Mouse (Mus musculus): ENCODE data around the gene Lst1. TPM values are rescaled to one million over a fixed set of nuclear protein-coding genes. Genes with fewer than 3 reads are reported as not detected.
A peak's percentile ranks its signal among the peaks of the same experiment; 100 is the strongest.
"Not testable (repeated sequence)": the region's sequence is repeated elsewhere in the genome, so short reads cannot be mapped to it uniquely, and the experiment has no call there.

The Lst1 gene
- polyA plus RNA-seq (2015; fragmentation: Nextera tagmentation; extraction: Ambion mirVana) = 38.8 and 41.4 TPM in 2 replicates

DNA sequence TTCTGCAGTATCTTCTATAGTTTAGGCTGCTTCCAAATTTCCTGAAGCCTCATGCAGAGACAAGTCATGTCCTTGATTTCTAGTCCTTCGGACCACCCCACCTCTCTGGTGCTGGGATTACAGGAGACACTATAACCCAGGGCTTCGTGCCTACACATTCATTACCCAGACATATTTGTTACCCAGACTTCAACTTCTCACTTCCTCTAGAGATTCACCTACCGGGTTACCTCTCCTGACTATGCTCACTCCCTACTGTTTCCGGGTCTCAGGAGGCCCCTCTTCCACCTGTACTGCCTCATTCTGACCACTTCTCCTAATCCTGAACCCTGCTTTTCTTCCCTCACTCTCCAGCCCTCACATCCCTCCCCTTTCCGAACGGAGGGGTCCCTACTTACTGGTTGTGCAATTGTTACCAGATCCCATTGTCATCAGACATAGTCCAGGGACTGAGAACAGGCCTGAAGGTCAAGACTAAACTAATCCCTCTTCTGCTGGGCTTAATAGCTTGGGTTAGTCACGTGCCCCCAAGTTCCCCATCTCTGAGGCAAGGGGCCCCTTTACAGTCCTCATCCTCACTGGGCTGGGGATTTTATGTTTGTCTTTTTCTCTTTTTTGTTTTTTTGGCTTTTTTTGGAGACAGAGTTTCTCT lies at the start of gene Lst1:
Gene Lst1, minus strand, starts transcription at position 481 of the 652 bp plus-strand sequence.
- no peaks in the 10 kb centered on the region for H3K9me3 ChIP-seq (replicated peaks; ENCODE audit: control insufficient read depth, low read length)
- peak within 1 kb of the TSS; percentile 32 for H3K4me3 ChIP-seq (ENCODE audit: low read depth, low read length)
- H3K4me1 ChIP-seq (ENCODE audit: control insufficient read depth, low read depth, low read length) = peaks cover 11% of the 10 kb centered on the region
- no peaks in the 10 kb centered on the region for H3K36me3 ChIP-seq (ENCODE audit: control insufficient read depth, insufficient read depth)
- H3K4me2 ChIP-seq (ENCODE audit: low read depth, low read length) = peak within 1 kb of the TSS; percentile 30; the same call in 1 of the 2 replicates
- ATAC-seq (ENCODE audit: low read depth) = no peak
- WGBS (ENCODE audit: insufficient replicate concordance) = 28% methylated on average over 7 of the region's 7 CpGs
- no peaks in the 10 kb centered on the region for H3K27me3 ChIP-seq (ENCODE audit: control insufficient read depth, insufficient read depth, low read depth, low read length)
- no peak within 1 kb of the TSS for H3K9ac ChIP-seq (ENCODE audit: low read depth, low read length)
- H3K27ac ChIP-seq (ENCODE audit: low read length) = peak within 1 kb of the TSS; percentile 80

DNA sequence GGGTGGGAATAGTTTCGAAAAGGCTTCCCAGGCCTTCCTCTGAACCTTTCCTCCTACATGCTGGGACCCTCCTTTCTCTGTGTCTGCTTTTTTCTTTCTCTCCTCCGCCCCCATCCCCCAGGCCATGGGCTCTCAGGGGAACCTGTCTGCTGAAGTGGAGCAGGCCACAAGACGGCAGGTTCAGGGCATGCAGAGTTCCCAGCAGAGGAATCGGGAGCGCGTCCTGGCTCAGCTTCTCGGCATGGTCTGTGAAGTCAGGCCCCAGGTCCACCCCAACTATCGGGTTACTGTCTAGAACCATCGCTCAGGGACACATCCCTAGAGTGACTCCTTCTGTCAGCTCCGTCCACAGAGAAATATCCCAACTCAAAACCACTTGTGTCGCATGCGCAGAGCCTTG lies 49.3 kb upstream of the Lst1 start:
- Histone ChIP-seq H3K4me1 (ENCODE audit: control insufficient read depth, low read depth, low read length) (peaks cover 33% of the 10 kb centered on the region), H3K4me3 (ENCODE audit: low read depth, low read length) (no peak overlapping the region), H3K27ac (ENCODE audit: low read length) (no peak overlapping the region), H3K9me3 (replicated peaks; ENCODE audit: control insufficient read depth, low read length) (no peaks in the 10 kb centered on the region), H3K27me3 (ENCODE audit: control insufficient read depth, insufficient read depth, low read depth, low read length) (no peaks in the 10 kb centered on the region), H3K4me2 (ENCODE audit: low read depth, low read length) (no peak overlapping the region), H3K36me3 (ENCODE audit: control insufficient read depth, insufficient read depth) (no peaks in the 10 kb centered on the region; the same call in 1 of the 2 replicates), H3K9ac (ENCODE audit: low read depth, low read length) (no peak overlapping the region)
- 80% methylated on average over 12 of the region's 12 CpGs for WGBS (ENCODE audit: insufficient replicate concordance)
- ATAC-seq (ENCODE audit: low read depth) = no peak

DNA sequence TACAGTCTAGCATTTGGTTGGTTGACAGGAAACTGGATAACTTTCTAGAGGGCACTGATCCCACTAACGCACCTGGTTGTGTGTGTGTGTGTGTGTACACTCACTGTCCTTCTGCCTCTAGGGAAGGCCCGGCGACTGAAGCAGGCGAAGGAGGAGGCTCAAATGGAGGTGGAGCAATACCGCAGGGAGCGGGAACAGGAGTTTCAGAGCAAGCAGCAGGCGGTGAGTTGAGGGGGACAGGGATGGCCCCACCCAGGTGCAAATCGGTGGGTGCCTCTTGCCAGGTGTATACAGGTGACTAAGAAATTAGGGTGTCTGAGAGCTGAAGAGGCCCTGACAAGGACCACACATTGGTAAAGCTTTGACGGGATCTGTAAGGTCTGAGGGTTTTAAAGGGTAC lies 48.8 kb upstream of the Lst1 start:
- 73% methylated on average over 9 of the region's 9 CpGs for WGBS (ENCODE audit: insufficient replicate concordance)
- Histone ChIP-seq H3K4me2 (ENCODE audit: low read depth, low read length) (no peak overlapping the region), H3K27me3 (ENCODE audit: control insufficient read depth, insufficient read depth, low read depth, low read length) (no peaks in the 10 kb centered on the region), H3K9ac (ENCODE audit: low read depth, low read length) (no peak overlapping the region), H3K4me3 (ENCODE audit: low read depth, low read length) (no peak overlapping the region), H3K4me1 (ENCODE audit: control insufficient read depth, low read depth, low read length) (peaks cover 37% of the 10 kb centered on the region), H3K27ac (ENCODE audit: low read length) (no peak overlapping the region), H3K9me3 (replicated peaks; ENCODE audit: control insufficient read depth, low read length) (no peaks in the 10 kb centered on the region), H3K36me3 (ENCODE audit: control insufficient read depth, insufficient read depth) (no peaks in the 10 kb centered on the region; the same call in 1 of the 2 replicates)
- ATAC-seq (ENCODE audit: low read depth) = no peak

DNA sequence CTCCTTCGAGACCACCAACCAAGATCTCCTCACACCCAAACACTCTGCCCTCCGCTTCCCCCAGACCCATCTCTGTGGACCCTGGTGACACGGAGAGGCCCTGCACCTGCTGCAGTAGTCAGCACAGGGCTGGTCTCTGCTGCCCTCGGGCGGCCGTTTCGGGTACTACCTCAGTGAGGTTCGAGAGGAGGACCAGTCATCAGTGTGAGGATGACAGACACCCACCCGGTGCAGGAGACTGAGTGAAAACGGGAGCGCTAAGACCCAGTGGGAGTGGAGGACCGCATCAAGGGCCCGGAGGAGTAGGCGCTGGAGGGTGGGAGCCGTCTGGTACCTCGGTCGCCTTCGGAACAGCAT lies 48.1 kb upstream of the Lst1 start:
- H3K4me1 ChIP-seq (ENCODE audit: control insufficient read depth, low read depth, low read length) = peaks cover 39% of the 10 kb centered on the region
- peak overlapping the region; percentile 84 for H3K9ac ChIP-seq (ENCODE audit: low read depth, low read length)
- ATAC-seq (ENCODE audit: low read depth) = peak; percentile 69
- H3K36me3 ChIP-seq (ENCODE audit: control insufficient read depth, insufficient read depth) = no peaks in the 10 kb centered on the region; the same call in 1 of the 2 replicates
- H3K9me3 ChIP-seq (replicated peaks; ENCODE audit: control insufficient read depth, low read length) = no peaks in the 10 kb centered on the region
- peak overlapping the region; percentile 90 for H3K4me2 ChIP-seq (ENCODE audit: low read depth, low read length)
- H3K27ac ChIP-seq (ENCODE audit: low read length) = peak overlapping the region; percentile 96
- peak overlapping the region; percentile 75 for H3K4me3 ChIP-seq (ENCODE audit: low read depth, low read length)
- 1% methylated on average over 18 of the region's 18 CpGs for WGBS (ENCODE audit: insufficient replicate concordance)
- H3K27me3 ChIP-seq (ENCODE audit: control insufficient read depth, insufficient read depth, low read depth, low read length) = no peaks in the 10 kb centered on the region

DNA sequence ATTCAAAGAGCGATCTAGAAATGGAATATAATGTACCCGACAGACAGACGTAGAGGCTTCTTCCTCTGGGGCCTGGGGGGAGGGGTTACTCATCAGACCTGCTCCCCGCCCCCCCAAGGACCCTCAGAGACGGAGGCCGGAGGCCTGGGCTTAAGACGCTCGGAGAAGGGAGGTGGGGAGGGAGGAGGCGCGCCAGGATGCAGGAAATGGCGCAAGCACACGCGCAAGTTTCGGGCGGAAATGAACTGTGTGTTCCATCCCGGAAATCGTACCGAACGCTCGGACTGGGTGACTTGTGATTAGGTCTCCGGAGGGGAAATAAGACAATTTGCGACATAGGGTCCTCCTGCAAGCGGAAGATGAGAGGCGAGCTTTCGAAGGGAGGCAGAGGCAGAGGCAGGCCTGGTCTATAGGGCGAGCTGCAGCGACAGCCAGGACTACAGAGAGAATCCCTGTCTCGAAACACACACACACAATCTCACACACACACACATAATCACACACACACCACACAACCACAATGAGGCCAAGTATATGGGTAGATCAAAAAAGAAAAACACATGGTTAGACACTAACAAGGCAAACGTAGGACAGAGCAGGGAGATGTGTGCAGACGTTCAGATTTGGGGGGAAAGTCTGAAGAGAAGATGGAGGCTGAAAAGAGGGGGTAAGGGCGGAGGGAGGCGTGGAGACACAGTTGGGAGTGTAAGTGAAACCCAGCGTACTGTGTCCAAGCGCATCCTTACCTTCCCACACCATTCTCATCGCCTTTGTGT lies 47.6 kb upstream of the Lst1 start, which contains the start of gene Nfkbil1:
Gene Nfkbil1, minus strand, starts transcription at position 179 of the 776 bp plus-strand sequence.
- no peaks in the 10 kb centered on the region for H3K27me3 ChIP-seq (ENCODE audit: control insufficient read depth, insufficient read depth, low read depth, low read length)
- peaks cover 36% of the 10 kb centered on the region for H3K4me1 ChIP-seq (ENCODE audit: control insufficient read depth, low read depth, low read length)
- H3K9me3 ChIP-seq (replicated peaks; ENCODE audit: control insufficient read depth, low read length) = no peaks in the 10 kb centered on the region
- peak within 1 kb of the TSS; percentile 90 for H3K4me2 ChIP-seq (ENCODE audit: low read depth, low read length)
- H3K4me3 ChIP-seq (ENCODE audit: low read depth, low read length) = peak within 1 kb of the TSS; percentile 75
- WGBS (ENCODE audit: insufficient replicate concordance) = under 1% methylated on average over 35 of the region's 35 CpGs
- H3K27ac ChIP-seq (ENCODE audit: low read length) = peak within 1 kb of the TSS; percentile 96
- H3K9ac ChIP-seq (ENCODE audit: low read depth, low read length) = peak within 1 kb of the TSS; percentile 84
- ATAC-seq (ENCODE audit: low read depth) = peak; percentile 79
- peaks cover under 1% of the 10 kb centered on the region; the same call in 1 of the 2 replicates for H3K36me3 ChIP-seq (ENCODE audit: control insufficient read depth, insufficient read depth)

DNA sequence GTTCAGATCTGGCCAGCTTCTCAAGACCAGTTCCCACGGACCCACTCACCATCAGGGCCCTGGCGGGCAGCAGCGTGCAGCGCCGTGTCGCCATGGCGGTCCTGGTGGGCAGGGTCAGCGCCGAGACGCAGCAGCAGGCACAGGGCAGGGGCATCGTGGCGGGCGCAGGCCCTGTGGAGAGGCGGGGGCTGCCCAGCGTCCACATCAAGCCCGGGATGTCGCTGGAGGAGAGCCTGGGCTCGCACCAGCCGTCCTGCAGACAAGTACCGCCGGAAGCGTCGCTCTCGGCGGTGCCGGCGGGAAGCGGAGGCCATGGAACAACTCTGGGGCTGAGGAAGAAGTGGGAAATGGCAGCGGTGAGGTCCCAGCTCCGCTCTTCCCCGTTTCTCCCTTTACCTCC lies 46.7 kb upstream of the Lst1 start:
- 0 out of 2 replicates have a peak, but pooled peaks have one; percentile 7 for ATAC-seq (ENCODE audit: low read depth)
- H3K36me3 ChIP-seq (ENCODE audit: control insufficient read depth, insufficient read depth) = peaks cover 4% of the 10 kb centered on the region; the same call in 1 of the 2 replicates
- H3K4me3 ChIP-seq (ENCODE audit: low read depth, low read length) = peak overlapping the region; percentile 75
- no peaks in the 10 kb centered on the region for H3K27me3 ChIP-seq (ENCODE audit: control insufficient read depth, insufficient read depth, low read depth, low read length)
- WGBS (ENCODE audit: insufficient replicate concordance) = 3% methylated on average over 29 of the region's 31 CpGs
- H3K9ac ChIP-seq (ENCODE audit: low read depth, low read length) = peak overlapping the region; percentile 84
- H3K9me3 ChIP-seq (replicated peaks; ENCODE audit: control insufficient read depth, low read length) = no peaks in the 10 kb centered on the region
- peaks cover 27% of the 10 kb centered on the region for H3K4me1 ChIP-seq (ENCODE audit: control insufficient read depth, low read depth, low read length)
- H3K27ac ChIP-seq (ENCODE audit: low read length) = peak overlapping the region; percentile 96
- peak overlapping the region; percentile 90 for H3K4me2 ChIP-seq (ENCODE audit: low read depth, low read length)

DNA sequence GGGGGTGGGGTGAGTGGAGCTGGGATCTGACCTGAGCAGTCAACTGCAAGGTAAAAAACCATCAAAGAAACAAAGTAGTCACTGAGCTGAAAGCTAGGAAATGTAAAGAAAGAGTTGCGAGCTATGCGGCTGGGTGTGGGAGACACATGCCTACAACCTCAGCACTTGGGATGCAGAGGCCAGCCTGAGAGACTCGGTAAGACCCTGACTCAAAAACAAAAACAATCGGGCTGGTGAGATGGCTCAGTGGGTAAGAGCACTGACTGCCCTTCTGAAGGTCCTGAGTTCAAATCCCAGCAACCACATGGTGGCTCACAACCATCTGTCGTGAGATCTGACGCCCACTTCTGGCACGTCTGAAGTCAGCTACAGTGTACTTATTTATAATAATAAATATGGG lies 45.9 kb upstream of the Lst1 start:
- 64% methylated on average over 7 of the region's 7 CpGs for WGBS (ENCODE audit: insufficient replicate concordance)
- H3K4me2 ChIP-seq (ENCODE audit: low read depth, low read length) = peak overlapping the region; percentile 90
- peaks cover 27% of the 10 kb centered on the region for H3K4me1 ChIP-seq (ENCODE audit: control insufficient read depth, low read depth, low read length)
- H3K36me3 ChIP-seq (ENCODE audit: control insufficient read depth, insufficient read depth); ATAC-seq (ENCODE audit: low read depth); H3K9me3 ChIP-seq (replicated peaks; ENCODE audit: control insufficient read depth, low read length); H3K9ac ChIP-seq (ENCODE audit: low read depth, low read length); H3K27ac ChIP-seq (ENCODE audit: low read length); H3K27me3 ChIP-seq (ENCODE audit: control insufficient read depth, insufficient read depth, low read depth, low read length): not testable (repeated sequence)
- H3K4me3 ChIP-seq (ENCODE audit: low read depth, low read length) = peak overlapping the region; percentile 75

DNA sequence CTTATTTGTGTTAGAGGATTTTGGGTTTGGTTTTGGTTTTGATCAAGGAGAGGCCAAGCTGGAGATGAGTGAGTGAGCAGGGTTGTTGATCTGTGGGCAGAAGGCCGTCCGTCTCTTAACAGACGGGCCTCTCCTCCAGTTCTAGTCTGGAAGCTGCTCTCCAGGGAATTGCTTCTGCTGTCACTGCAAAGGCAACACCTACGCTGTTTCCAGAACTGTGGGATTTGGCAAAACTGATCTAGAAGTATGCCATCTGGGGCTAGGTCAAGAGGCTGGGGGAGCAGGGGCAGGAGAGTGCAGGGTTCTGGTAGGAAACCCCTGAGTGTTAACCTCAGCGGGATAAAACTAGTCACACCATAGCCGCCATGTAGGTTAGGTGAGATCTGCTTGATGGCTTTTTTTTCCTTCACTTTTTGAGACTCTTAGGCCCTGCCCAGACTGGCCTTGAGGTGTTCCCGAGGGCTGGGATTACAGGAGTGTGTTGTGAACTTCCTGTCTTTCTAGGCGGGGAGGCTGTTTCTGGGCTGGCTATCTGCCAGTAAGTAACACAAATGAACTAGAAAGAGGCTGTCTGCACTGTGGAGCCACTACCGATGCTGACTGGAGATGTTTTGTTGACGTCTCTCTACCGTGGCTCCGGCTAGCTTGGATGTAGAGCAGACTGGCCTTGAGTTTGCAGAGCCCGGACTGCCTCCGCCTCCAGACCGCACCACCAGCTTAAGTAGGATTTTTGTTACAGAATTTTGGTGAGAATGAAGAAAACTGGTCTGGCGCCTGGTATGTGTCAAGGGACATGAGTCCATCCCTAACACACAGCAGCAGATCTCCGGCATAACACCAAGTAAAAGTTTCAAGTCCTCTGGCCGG lies 45.1 kb upstream of the Lst1 start, which contains the start of gene Atp6v1g2:
Gene Atp6v1g2, plus strand, starts transcription at position 547 of the 867 bp plus-strand sequence.
- WGBS (ENCODE audit: insufficient replicate concordance) = 63% methylated on average over 18 of the region's 18 CpGs
- Histone ChIP-seq H3K4me1 (ENCODE audit: control insufficient read depth, low read depth, low read length) (peaks cover 27% of the 10 kb centered on the region), H3K4me3 (ENCODE audit: low read depth, low read length) (peak within 1 kb of the TSS; percentile 75), H3K9ac (ENCODE audit: low read depth, low read length) (peak within 1 kb of the TSS; percentile 84), H3K36me3 (ENCODE audit: control insufficient read depth, insufficient read depth) (peaks cover 10% of the 10 kb centered on the region), H3K9me3 (replicated peaks; ENCODE audit: control insufficient read depth, low read length) (no peaks in the 10 kb centered on the region), H3K27me3 (ENCODE audit: control insufficient read depth, insufficient read depth, low read depth, low read length) (no peaks in the 10 kb centered on the region), H3K4me2 (ENCODE audit: low read depth, low read length) (peak within 1 kb of the TSS; percentile 90), H3K27ac (ENCODE audit: low read length) (peak within 1 kb of the TSS; percentile 96)
- no peak for ATAC-seq (ENCODE audit: low read depth)

Measured in liver, embryonic 16.5 days (tissue).